Mouse (Mus musculus) liver, embryonic 14.5 days (tissue): Measurements from ENCODE around the gene Prss34.

Experiments
- CTCF ChIP-seq: IDR thresholded peaks from 2 replicates; pipeline ENCODE4 v1.5.1; 2016; ENCODE audit warnings: antibody characterized with exemption, low read depth, control low read depth
- EP300 ChIP-seq: IDR thresholded peaks from 2 replicates; pipeline ENCODE4 v1.6.1; 2016; ENCODE audit warnings: antibody characterized with exemption, low read depth

- no peak for TF ChIP-seq CTCF
- no peak for TF ChIP-seq EP300
Observed at GRCm38 (mm10) chr17:25275833-25276232, 22.4 kb upstream of the Prss34 start.
